Mouse (Mus musculus) splenic B cell, adult 2 months (primary cell): Measurements from ENCODE around the gene Vpreb3.

ENCODE experiments used
- DNase-seq: peaks from one replicate; pipeline ENCODE4 v3.0.0-alpha.2; 2011; ENCODE audit warnings: low read depth, low spot score
- H3K27me3 ChIP-seq: 2 replicates; pipeline ENCODE4 v1.6.1; 2012; ENCODE audit warnings: mild to moderate bottlenecking, low read length, moderate library complexity, mixed read lengths; ENCODE audit not compliant: control insufficient read depth, poor library complexity, insufficient read depth, severe bottlenecking
- H3K36me3 ChIP-seq: 2 replicates; pipeline ENCODE4 v1.6.1; 2012; ENCODE audit warnings: mild to moderate bottlenecking, low read length, moderate library complexity, mixed read lengths; ENCODE audit not compliant: control insufficient read depth, poor library complexity, insufficient read depth, severe bottlenecking

The Vpreb3 gene

DNA sequence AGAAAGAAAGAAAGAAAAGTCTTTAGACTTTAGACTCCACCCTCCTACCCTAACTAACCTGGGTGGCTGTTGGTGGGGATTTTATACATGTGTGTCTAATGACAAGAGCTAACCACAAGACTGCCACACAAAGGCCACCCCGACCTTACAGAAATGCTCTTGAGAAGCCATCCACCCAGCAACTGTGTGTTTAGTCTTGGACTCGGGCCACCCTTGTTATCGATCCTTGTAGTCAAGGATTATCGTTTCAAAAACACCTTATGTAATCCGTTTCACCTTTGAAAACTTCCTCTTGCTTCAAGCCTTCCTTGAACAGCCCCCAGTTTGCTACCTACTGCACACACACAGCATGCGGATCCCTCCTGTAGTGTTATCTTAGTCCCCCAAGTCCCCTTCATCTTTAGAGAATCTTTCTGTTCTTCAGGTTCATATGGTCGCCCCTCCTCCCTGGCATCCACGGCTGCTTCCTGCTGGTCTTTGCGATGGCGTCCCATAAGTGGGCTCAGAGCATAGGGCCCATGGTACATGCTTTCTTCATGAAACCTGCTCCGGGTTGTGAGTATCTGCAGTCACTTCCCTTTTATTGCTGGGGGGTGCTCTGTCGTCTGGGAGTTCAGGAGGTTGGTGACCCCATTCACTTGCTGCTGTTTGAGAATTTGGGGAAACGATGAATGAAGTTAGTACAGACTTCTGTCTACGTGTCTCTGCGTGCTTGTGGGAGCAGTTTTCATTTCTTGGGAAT, at the start of gene Vpreb3:
TSS of gene Vpreb3 (plus strand) at position 322 of the 742 bp plus-strand sequence.
- H3K36me3 ChIP-seq: no peaks in the 10 kb centered on the region
- H3K27me3 ChIP-seq: no peaks in the 10 kb centered on the region
- no peak for DNase-seq

GRCm38 (mm10) chr10:75893089-75893750, 49.6 kb upstream of the Vpreb3 start, which contains the start of gene Derl3:
Derl3 (plus strand) TSS chr10:75893413.
- peaks cover 3% of the 10 kb centered on the region; the same call in 1 of the 2 replicates for H3K36me3 ChIP-seq
- no peaks in the 10 kb centered on the region for H3K27me3 ChIP-seq
- peak; percentile 99 for DNase-seq

GRCm38 (mm10) chr10:75894601-75895000, 48.3 kb upstream of the Vpreb3 start:
- peak; percentile 25 for DNase-seq
- H3K36me3 ChIP-seq: peaks cover 3% of the 10 kb centered on the region
- no peaks in the 10 kb centered on the region for H3K27me3 ChIP-seq

- DNase-seq: no peak
- peaks cover 3% of the 10 kb centered on the region for H3K36me3 ChIP-seq
- no peaks in the 10 kb centered on the region for H3K27me3 ChIP-seq
These were observed 47.1 kb upstream of the Vpreb3 start for GRCm38 (mm10) chr10:75895730-75896129.

- peaks cover 3% of the 10 kb centered on the region for H3K36me3 ChIP-seq
- no peak for DNase-seq
- no peaks in the 10 kb centered on the region for H3K27me3 ChIP-seq
These were observed 46.6 kb upstream of the Vpreb3 start for GRCm38 (mm10) chr10:75896208-75896607.

DNA sequence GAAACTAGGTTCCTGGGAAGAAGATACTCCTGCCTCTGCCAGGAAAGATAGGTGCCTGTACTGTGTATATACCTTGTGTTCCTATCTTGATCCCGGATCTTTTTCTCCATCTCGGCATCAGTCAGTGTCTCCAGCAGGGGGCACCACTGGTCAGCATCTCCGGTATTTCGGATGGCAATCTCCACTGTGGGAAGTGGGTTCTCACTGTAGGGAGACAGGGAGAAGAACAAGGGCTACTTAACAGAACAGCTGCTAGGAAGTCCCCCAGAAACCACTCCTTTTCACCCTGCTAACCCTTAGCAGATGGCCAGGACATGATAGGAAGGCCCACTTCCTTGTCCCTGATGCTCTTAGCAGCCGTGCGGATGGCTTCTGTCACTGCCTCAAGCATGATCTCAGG, 45.5 kb upstream of the Vpreb3 start:
- peak; percentile 66 for DNase-seq
- no peaks in the 10 kb centered on the region for H3K27me3 ChIP-seq
- H3K36me3 ChIP-seq: peaks cover 3% of the 10 kb centered on the region

- DNase-seq: no peak
- Histone ChIP-seq H3K27me3 (no peaks in the 10 kb centered on the region), H3K36me3 (peaks cover 6% of the 10 kb centered on the region)
These were observed 44.8 kb upstream of the Vpreb3 start for GRCm38 (mm10) chr10:75898039-75898564.

- DNase-seq: no peak
- Histone ChIP-seq H3K27me3 (no peaks in the 10 kb centered on the region), H3K36me3 (peaks cover 6% of the 10 kb centered on the region)
These were observed 44.0 kb upstream of the Vpreb3 start for GRCm38 (mm10) chr10:75898846-75899245.

- peaks cover 16% of the 10 kb centered on the region for H3K36me3 ChIP-seq
- DNase-seq: no peak
- no peaks in the 10 kb centered on the region; the same call in 1 of the 2 replicates for H3K27me3 ChIP-seq
These were observed 38.5 kb upstream of the Vpreb3 start for GRCm38 (mm10) chr10:75904391-75904790.

DNA sequence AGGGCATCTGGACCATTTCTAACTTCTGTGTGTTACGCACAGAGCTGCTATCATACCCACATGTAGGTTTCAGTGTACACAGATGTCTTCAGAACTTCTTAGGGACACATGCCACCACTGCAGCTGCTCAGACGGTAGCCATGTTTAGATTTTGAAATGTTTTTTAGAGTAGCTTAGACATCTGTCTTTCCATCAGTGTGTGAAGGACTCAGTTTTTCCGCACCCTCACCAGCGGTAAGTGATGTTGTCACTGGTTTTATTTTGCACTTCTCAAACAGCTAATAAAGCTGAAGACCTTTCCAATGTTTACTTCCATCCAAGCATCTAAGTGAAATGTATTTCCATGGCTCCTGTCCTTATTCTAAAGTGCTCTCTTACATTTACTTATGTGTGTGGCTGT, 36.0 kb upstream of the Vpreb3 start:
- Histone ChIP-seq H3K36me3 (peaks cover 22% of the 10 kb centered on the region), H3K27me3 (no peaks in the 10 kb centered on the region; the same call in 1 of the 2 replicates)
- no peak for DNase-seq

GRCm38 (mm10) chr10:75910698-75911097, 32.2 kb upstream of the Vpreb3 start:
- Histone ChIP-seq H3K36me3 (peaks cover 11% of the 10 kb centered on the region), H3K27me3 (no peaks in the 10 kb centered on the region; the same call in 1 of the 2 replicates)
- no peak for DNase-seq

DNA sequence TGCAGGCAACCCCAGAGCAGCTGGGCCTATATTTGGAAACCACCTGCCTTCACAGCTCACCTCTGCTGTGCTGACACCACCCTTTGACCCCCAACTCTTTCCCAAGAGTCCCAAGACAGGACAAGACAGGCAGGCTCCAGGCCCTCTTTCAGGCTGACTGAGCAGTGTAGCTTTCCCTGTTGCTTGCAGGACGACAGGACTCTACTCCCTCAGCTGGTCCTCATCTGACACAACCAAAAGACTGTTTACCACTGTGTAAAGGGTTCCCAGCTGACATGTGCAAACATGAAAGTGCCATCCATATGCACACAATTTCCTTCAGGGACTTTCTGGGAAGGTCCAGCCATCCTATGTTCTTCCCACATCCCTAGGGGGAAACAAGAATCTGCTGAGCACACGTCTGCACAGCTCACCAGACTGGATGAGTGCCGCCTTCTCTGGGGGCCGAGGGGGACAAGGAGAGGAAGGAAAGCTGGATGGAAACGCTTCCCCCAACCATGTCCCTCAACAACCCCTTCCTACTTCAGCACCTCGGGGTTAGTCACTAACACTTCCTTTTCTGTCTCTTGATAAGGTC, 29.8 kb upstream of the Vpreb3 start:
- H3K36me3 ChIP-seq: peaks cover 8% of the 10 kb centered on the region
- no peak for DNase-seq

DNA sequence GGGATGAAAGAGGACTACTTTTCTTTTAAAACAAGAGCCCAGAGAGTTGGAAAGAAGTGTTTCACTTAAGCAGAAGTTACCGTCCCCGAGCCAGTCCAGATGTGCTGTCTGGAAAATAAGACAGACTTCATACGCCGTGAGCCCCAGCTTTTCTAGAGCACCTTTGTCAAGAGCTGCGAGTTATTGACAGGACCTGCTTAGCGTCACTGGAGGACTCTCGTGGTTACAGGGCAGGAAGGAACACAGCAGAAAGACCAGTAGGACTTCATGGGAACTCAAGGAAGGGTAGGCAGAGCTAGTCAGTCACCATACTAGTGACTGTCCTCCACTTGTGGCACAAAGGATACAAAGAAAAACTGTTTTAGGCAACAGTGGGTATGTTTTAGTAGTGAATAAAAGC, 27.3 kb upstream of the Vpreb3 start:
- no peaks in the 10 kb centered on the region for H3K27me3 ChIP-seq
- no peak for DNase-seq
- no peaks in the 10 kb centered on the region; the same call in 1 of the 2 replicates for H3K36me3 ChIP-seq

More for the DNA sequence above, 29.8 kb upstream of the Vpreb3 start:
- H3K27me3 ChIP-seq: no peaks in the 10 kb centered on the region

- DNase-seq: no peak
- H3K27me3 ChIP-seq: no peaks in the 10 kb centered on the region
- H3K36me3 ChIP-seq: no peaks in the 10 kb centered on the region; the same call in 1 of the 2 replicates
These were observed 26.0 kb upstream of the Vpreb3 start for GRCm38 (mm10) chr10:75916840-75917239.

DNA sequence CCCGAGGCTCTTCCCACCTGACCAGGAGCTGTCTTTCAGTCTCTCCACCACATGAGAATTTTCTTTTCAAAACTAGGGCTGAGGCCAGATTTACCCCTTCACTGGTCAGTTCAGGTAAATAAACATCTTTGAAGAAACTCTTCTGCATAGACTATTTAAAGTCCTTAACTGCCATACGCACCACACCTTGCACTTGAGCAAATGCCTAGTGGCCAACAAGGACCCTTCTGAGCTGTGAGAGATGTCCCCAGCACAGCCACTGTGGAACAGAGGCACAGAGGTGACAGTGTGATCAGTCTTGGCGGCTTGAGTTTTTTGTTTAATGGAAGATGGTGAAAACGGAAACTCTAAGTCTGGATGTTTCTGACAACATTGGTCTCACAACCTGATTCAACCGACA, 23.8 kb upstream of the Vpreb3 start:
- no peaks in the 10 kb centered on the region for H3K36me3 ChIP-seq
- H3K27me3 ChIP-seq: no peaks in the 10 kb centered on the region
- no peak for DNase-seq
